Mouse (Mus musculus): Measurements from ENCODE around the gene Alk.

DNA sequence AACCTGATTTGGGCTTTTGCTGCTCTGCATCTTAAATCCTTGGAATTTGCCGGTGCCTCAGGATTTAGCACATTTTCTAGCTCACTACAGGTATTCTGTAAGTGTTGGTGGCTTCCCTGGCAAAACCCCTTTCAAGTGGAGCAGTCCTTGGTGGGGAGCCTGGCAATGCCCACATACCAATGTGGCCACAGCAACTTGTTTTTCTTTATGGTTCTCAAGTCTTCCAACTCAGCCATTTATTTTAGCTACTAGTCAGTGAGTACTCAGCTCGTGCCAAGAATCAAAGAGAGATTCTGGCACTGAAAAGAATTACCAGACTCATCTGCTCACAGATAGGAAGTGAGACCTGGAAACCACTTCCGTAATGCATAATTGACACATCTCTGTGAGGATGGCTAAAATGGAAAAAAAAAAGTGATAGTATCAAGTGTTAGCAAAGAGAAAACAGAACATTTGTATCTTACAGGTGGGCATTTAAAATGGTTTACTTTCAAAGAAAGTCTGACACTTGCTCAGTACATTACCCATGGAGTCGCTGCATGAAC, 614.2 kb downstream of the Alk start:
- TF ChIP-seq CTCF (IDR thresholded peaks at IDR 0.05; ENCODE audit: low read depth) = no peak
- TF ChIP-seq EP300 (IDR thresholded peaks at IDR 0.05; ENCODE audit: low read depth) = no peak

All from liver, postnatal 0 days (tissue).